Mouse (Mus musculus) left cerebral cortex, postnatal 14 days (tissue): ENCODE data around the gene Nat9. TPM values are rescaled to one million over a fixed set of nuclear protein-coding genes. Genes with fewer than 3 reads are reported as not detected.

Experiments used
- total RNA-seq, 2 experiments: library from RNA; stranded (reverse); gene quantifications; 2 replicates each; pipeline ENCODE4 v1.2.3; 2021

Gene Nat9
- total RNA-seq, 2 experiments from 2014 or later, result 16.1 to 16.3 TPM

Other genes starting within 250 kb of the Nat9 start
- not detected for gene Cd300c, start 218.7 kb downstream of the Nat9 start, total RNA-seq
- gene Cd300ld, start 197.9 kb downstream of the Nat9 start, total RNA-seq, result not detected
- 1 to 10 TPM; 3.8 to 4.1 TPM for gene Cd300c2, start 186.0 kb downstream of the Nat9 start, total RNA-seq
- gene Cd300ld2, start 171.7 kb downstream of the Nat9 start, total RNA-seq, result not detected
- 1 to 10 TPM in 1 of 2 experiments, not detected in 1; 1.3 TPM for gene Cd300ld4, start 160.8 kb downstream of the Nat9 start, total RNA-seq
- gene Cd300ld5, start 150.1 kb downstream of the Nat9 start, total RNA-seq, result not detected
- not detected for gene Cd300ld3, start 139.4 kb downstream of the Nat9 start, total RNA-seq
- gene Cd300e, start 125.7 kb downstream of the Nat9 start, total RNA-seq, result not detected
- gene Rab37, start 96.4 kb downstream of the Nat9 start, total RNA-seq, result under 1 TPM; 0.47 to 0.48 TPM
- gene Cd300lf, start 53.9 kb downstream of the Nat9 start, total RNA-seq, result under 1 TPM; 0.59 to 0.62 TPM
- 10 to 100 TPM; 76.2 to 83.0 TPM for gene Slc9a3r1, start 24.5 kb downstream of the Nat9 start, total RNA-seq
- gene Tmem104, start 372 bp downstream of the Nat9 start, total RNA-seq, result 10 to 100 TPM; 15.1 to 18.7 TPM
- 10 to 100 TPM; 39.9 TPM for gene Grin2c, start 79.4 kb upstream of the Nat9 start, total RNA-seq
- gene Fdxr, start 89.2 kb upstream of the Nat9 start, total RNA-seq, result 10 to 100 TPM; 19.6 to 20.8 TPM
- gene Fads6, start 109.8 kb upstream of the Nat9 start, total RNA-seq, result 1 to 10 TPM; 7.2 to 7.5 TPM
- under 1 TPM in 1 of 2 experiments, not detected in 1; 0.38 TPM for gene Otop2, start 119.3 kb upstream of the Nat9 start, total RNA-seq
- gene Ush1g, start 134.2 kb upstream of the Nat9 start, total RNA-seq, result under 1 TPM; 0.33 to 0.44 TPM
- gene Otop3, start 146.9 kb upstream of the Nat9 start, total RNA-seq, result not detected
- 100 to 1,000 TPM in 1 of 2 experiments, 10 to 100 TPM in 1; 98.7 to 101 TPM for gene Hid1, start 179.9 kb upstream of the Nat9 start, total RNA-seq
- gene Cdr2l, start 194.1 kb upstream of the Nat9 start, total RNA-seq, result 10 to 100 TPM; 15.4 to 17.0 TPM
- gene Mrpl58, start 215.9 kb upstream of the Nat9 start, total RNA-seq, result 100 to 1,000 TPM; 101 to 112 TPM
- gene Atp5h, start 232.1 kb upstream of the Nat9 start, total RNA-seq, result 100 to 1,000 TPM; 423 to 448 TPM
- gene Kctd2, start 232.3 kb upstream of the Nat9 start, total RNA-seq, result 10 to 100 TPM; 65.5 to 66.2 TPM